Mouse (Mus musculus) 3T3-L1 (cell line): ENCODE measurements around the gene Pnkd.

Experiments
- DNase-seq: peaks from one replicate; pipeline ENCODE4 v3.0.0-alpha.2; 2015; ENCODE audit warnings: low read depth, low spot score

Gene Pnkd

DNA sequence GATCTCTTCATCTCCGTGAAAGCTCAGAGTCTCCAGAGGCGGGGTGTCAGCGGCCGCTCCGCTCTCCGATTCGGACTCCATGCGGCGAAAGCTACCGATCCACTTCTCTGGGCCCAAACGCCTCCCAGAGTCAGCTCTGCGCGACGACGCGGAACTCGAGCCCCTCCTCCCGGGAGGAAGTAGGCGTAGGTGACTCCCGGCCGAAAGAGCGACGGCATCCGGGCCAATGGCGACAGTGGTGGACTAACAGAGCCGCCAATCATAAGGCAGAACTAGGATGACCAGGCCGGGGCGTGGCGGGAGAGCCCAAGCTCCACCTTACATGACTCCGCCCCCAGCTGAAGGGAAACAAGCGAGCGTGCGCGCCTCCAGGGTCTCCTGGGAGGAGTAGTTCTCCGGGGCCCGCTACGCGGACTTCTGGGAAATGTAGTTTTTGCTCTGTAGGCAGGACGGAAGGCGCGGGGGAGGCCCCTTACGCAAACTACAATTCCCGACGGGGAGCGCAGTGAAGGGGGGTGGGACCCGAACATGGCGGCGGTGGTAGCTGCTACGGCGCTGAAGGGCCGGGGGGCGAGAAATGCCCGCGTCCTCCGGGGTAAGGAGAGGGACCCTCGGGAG lies at the start of gene Pnkd, which contains the start of gene Aamp:
Gene Pnkd (plus strand): TSS at position 388 of the 618 bp plus-strand sequence.
Gene Aamp (minus strand): TSS at position 196 of the 618 bp plus-strand sequence.
- peak; percentile 100 for DNase-seq

DNA sequence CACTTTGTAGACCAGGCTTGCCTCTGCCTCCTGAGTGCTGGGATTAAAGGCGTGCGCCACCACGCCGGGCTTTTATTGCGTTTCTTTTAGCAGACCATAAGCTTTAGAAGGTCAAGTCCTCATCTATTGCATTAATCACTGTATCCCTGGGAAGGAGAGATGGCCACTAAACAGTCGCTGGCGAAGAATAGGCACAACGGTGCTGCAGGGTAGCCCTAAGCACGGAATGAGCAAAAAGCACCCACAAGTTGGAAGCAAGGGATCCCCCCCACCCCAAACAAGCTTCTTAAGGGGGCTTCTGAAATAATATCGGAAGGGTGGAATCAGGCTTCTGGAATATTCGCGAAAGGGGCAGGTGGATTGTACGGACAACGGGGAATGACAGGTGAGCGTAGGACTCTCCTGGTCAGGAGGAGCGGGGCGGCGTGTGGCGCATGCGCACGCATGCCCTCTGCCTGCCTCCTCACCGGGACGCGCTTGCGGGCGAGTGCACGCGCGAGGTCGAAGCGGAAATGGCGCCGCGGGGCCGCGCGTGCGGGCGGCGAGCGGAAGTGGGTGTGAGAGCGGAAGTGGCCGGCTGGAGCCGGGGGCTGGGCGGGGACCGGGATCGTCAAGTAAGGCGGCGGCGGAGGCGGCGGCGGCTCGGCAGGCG lies 48.7 kb upstream of the Pnkd start, which contains the start of gene Arpc2:
Gene Arpc2 (plus strand): TSS at position 147 of the 652 bp plus-strand sequence.
- peak; percentile 91 for DNase-seq

DNA sequence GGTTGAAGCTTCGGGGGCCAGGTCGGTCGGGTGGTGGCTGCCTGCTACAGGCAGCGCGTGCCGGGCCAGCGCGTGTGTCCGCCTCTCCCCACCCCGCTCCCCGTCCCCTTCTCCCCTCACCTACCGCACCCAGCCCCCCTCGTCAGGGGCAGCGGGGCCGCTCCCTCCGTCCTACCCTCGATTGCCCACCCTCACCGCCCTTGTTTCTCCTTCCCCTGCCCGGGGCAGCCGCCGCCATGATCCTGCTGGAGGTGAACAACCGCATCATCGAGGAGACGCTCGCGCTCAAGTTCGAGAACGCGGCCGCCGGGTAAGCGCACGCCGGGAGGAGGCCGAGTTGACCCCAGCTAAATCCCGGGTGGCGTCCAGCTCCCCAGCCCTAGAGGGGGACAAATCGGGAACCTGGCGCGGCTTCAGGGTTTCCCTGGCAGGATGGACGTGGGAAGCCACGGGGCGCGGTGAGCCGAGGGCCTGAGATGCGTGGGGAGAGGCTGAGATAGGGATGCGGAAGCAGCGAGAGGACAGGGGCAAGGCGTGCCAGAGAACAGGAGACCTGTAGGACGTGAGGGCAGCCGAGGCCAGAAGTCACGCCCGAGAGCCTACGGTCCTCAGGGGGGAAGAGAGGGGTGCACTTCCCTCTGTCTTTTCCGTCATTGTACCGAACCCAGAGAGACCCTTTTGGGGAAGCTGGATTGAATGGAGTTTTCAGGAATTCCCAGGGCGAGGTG lies 48.0 kb upstream of the Pnkd start:
- DNase-seq = peak; percentile 52

GRCm38 (mm10) chr1:74237671-74238070 lies 47.1 kb upstream of the Pnkd start:
- DNase-seq = no peak

DNA sequence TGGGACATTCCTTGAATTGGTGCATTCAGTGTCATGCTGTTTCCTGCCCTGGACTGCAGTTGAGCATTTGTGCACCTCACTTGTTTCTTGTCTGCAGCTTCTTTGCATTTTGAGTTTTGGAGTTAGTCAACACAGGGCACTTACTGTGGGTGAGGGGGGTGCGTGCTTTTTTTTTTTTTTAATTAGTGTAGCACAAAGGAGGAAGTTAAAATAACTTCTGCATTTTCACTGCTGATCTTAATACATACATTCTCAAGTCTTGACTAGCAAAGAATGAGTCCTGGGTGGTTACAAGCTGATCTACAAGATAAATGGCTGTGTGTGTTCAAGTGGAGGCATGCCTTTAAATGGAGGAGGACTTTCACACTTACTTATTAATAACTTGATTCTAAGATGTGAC lies 46.6 kb upstream of the Pnkd start:
- DNase-seq = no peak

DNA sequence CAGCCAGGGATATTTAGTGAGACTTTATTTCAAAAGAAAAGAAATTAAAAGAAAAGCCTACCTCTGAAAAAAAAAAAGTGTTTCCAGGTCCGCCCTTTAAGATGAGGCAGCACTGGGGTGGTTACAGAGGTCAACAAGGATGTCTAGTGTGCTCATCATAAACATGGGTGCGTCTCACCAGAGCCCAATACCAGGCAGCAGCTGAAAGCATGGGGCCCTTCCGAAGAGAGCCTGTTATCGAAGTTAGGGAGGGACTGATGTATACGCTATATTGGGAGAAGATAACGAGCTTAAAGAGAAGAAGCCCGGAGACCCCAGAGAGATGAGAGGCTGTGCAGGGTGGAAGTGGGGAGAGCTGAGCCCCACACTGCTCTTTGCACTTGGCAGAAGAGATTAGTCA lies 45.6 kb upstream of the Pnkd start:
- no peak for DNase-seq

DNA sequence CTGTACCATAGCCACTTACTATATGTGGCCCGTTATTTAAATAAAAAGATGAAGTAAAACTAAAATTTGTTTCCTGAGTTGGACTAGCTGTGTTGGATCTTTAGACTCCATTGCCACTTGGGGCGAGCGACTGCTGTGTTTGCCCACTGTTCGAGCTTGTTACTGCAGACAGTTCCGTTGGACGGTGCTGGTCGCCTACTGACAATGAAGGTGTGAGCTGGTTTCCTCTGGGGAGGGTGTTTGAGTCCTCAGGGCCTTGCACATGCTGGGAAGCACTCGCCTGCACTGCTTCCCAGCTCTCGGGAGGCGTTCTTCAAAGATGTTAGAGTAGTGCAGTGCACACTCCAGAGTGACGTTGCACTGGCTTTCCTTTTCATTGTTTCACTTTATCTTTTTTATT lies 45.1 kb upstream of the Pnkd start:
- no peak for DNase-seq

GRCm38 (mm10) chr1:74240311-74240710 lies 44.4 kb upstream of the Pnkd start:
- peak; percentile 52 for DNase-seq

DNA sequence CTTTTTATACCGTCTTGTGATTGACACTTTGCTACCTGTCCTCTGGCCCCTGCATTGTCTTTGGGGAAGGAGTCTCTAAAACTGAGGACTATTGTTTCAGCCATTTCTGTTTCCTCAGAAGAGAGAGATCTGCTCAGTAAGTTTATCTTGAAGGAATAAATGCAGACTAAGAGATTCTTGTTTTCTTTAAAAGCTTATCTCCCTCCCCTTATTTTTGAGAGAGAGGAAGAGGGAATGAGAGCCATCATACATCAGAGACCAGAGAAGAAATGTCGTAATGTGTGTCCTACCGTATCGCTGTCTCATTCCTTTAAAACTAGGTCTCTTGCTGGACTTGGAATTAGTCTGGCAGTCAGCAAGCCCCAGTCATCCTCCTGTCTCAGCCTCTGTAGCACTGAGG lies 43.9 kb upstream of the Pnkd start:
- no peak for DNase-seq

DNA sequence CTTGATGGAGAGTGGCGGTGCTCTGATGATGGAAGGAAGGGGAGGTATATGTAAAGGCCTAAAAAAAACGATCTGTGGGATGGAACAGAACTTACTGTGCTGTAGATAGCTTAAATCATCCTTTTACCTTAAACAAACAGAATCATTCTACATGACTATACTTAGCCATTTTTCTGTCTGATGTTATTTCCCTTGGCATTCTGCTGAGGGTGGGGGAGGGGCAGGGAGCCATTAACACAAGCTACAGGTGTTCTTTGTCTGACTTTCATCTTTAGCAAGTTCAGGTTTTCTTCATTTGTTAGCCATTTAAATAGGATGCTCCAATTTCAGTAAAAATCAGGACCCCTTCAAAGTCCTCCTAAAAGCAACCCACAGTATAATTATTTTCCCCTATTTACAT lies 39.2 kb upstream of the Pnkd start:
- DNase-seq = no peak

GRCm38 (mm10) chr1:74248799-74249198 lies 35.9 kb upstream of the Pnkd start:
- peak; percentile 72 for DNase-seq

GRCm38 (mm10) chr1:74249331-74249980 lies 35.3 kb upstream of the Pnkd start:
- no peak for DNase-seq

DNA sequence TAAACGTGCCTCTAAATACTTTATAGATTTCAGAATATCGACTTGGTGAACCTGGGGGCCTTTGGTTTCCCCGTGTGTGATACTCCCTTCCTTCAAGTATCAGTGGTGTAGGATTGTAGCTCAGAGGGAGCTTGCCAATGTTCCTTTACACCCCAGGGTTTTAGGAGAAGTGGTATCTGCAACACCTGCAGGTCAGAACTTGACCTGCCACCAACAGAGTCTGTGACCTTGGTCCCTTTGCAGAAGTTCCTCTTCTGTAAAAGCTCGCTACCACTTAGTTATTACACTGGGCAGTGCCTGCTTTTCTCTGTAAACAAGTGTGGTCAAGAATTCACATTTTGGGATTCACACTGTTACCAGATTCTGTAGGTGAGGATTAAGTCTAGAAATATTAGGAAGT lies 34.6 kb upstream of the Pnkd start:
- no peak for DNase-seq

GRCm38 (mm10) chr1:74255704-74256345 lies 28.9 kb upstream of the Pnkd start:
- no peak for DNase-seq

- no peak for DNase-seq
Observed at GRCm38 (mm10) chr1:74256782-74257181, 27.9 kb upstream of the Pnkd start.

GRCm38 (mm10) chr1:74262510-74262909 lies 22.2 kb upstream of the Pnkd start:
- no peak for DNase-seq

DNA sequence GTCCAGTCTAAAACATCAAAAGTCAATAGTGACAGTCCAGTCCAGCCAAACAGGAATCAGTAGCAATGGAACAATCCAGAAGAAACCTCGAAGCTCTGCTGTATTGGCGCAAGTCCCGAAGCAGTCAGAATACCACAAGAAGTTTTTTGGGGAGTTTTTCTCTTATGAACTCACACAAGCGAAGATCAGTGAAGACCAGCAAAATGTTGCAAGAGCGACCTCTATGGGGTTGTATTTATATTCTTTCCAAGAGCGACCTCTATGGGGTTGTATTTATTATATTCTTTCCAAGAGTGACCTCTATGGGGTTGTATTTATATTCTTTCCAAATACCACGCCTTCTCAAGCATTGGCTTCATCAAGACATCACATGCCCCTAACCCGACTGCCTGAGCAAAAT lies 16.0 kb upstream of the Pnkd start:
- peak; percentile 31 for DNase-seq

DNA sequence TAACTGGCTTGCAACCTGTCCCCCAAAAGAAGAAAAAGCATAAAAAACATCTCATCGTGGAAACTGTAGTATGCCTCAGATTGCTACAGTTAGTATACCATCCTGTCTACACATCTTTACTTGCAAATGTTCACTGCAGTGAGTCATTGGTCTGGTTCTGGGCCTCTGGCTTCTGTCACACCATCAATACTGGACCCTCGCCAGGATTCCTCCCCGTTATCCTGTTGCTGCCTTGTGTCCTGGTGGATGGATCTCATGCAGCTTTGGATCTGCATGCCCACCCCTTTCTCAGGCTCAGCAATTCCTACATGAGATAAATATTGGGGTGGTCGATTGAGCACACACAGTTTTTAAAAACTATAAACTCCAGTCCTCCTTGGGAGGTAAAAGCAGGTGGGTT lies 13.1 kb upstream of the Pnkd start:
- peak; percentile 75 for DNase-seq

DNA sequence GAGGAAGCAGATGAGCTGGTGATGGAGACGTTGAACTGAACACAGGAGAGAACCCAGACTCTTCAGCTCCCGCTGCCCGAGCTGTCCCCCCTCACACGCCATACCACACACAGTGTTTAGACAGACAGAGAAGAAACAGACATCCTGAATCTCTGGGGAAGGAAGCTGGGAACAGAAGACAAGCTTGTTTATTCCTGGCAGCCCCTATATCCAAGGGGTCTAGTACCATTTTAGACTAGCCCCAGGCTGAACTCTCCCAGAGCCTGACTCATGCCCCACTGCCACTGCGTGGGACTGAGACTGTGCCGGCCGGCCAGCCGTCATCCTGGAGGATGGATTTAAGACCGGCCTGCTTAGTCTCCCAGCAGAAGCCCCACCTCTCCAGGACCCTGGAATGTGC lies 9.7 kb upstream of the Pnkd start:
- peak; percentile 43 for DNase-seq

DNA sequence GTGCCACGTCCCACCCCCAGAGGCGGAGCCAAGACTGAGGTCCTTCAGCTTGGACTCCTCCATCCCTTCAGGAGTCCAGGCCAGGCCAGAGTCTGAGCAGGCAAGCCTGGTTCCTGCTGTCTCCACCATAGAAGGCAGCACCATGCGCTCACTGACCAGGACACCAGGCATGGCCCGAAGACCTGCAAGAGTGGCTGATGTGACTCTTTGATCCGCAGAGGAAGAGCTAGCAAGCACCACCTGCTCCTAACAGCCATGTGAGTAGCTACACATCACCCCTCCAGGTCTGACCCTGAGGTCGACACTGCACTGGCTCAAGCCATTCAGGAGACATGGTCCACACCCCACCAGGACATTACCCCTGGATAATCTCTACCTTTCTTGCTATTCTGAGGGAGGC lies 7.7 kb upstream of the Pnkd start:
- DNase-seq = no peak

- no peak for DNase-seq
Observed at GRCm38 (mm10) chr1:74277883-74278537, 6.7 kb upstream of the Pnkd start.
